Mouse (Mus musculus) common myeloid progenitor, adult 5-6 weeks (primary cell): ENCODE data around the gene Helz. TPM values are rescaled to one million over a fixed set of nuclear protein-coding genes. Genes with fewer than 3 reads are reported as not detected.
A peak's percentile ranks its signal among the peaks of the same experiment; 100 is the strongest.

Experiments
- ATAC-seq: replicated peaks from 2 replicates; pipeline ENCODE4 v1.8.0; 2016; ENCODE audit warnings: low read depth, mild to moderate bottlenecking, moderate TSS enrichment, inconsistent platforms; ENCODE audit not compliant: poor library complexity, severe bottlenecking
- total RNA-seq: library from RNA; stranded (forward); fragments of 200-1000, 187-1606 nt; gene quantifications from 2 replicates; pipeline ENCODE4 v1.2.3, GENCODE M21; 2017

Gene Helz
- total RNA-seq, 1 experiment from 2014 or later, result 35.9 TPM

DNA sequence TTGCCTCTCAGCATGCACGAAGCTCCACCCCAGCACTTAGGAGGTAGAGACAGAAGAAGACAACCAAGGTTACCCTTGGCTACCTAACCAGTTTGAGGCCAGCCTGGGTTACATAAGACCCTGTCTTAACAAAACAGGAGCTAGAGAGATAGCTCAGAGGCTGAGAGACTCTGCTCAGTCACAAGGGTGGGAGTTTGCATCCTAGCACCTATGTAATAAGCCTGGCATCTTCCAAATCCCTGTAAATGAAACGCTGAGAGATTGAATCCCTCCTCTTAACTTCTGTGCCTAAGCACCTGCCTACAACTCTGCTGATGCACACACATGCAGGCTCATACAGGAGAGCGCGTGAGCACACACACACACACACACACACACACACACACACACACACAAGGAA lies 112.7 kb downstream of the Helz start:
- ATAC-seq, result no peak

DNA sequence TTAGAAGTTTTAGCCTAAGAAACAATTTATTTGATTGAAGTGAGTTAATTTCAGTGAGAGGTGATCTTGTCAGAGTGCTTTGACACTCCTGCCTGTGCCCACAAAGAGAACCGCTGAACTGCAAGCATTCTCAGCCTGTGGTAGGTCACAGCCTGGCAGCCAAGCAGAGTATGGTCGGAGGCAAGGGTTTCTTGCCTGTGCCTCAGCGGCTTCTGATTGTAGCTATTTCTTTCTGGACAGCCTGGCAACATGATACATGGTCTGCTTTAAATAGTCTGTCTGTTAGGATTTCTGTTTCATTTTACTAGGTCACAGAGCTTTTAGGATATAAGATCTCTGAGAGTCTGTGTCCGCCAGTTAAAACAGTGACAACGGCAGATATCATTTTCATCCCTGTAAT lies 114.9 kb downstream of the Helz start:
- ATAC-seq, result no peak

DNA sequence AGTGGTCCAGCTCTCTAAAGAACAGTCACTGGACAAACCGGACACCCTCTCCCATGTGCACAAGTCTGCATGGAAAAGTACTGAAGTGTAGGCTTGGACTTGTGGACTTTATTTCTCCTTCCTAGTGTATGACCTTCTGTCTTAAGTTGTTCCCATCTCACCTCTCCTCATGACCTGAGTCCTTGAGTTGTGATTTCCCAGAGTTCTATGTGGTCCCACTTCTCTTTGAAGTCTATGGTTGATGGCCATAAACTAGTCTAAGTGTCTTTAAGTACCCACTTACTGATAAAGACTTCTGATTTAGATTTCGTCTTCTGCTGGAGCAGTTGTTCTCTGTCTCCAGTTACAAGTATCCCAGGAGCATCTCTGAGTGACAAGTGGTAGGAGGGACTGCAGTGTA lies 119.8 kb downstream of the Helz start:
- no peak for ATAC-seq

DNA sequence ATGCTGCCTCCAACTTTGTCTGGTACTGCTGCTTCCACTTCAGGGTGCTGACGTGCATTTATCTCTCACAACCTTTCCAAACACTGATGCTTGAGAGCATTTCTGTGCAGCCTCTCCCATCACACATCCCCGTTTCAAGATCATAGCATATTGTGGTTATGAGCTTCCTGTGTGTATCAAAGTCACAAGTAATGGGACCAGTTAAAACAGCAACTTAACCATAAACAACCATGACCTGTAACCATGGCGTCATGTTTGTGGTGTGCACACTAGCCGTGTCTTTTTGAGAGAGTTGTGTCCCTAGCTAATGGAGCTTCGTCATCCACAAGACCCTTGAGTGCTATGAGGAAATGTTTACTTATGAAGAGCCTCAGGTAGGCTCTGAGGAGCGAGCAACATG lies 120.5 kb downstream of the Helz start:
- no peak for ATAC-seq

DNA sequence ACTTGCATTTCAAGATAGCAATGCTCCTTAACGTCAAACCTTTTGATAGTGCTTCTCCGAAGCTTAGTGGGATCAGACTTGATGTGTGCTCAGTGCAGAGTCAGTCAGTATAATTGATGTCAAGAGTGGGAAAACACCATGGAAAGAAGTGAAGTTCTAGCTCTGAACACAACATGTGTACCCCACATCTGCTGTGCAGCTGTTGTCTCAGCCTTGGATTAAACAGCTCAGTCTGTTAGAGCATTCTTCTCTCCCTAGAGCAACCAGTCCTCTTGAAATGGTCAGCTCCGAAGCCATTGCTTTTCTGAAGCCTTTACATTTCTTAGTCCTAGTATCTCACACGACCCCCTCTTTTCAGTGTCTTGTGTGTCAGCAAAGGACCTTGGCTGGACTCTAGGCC lies 121.2 kb downstream of the Helz start:
- ATAC-seq, result no peak

DNA sequence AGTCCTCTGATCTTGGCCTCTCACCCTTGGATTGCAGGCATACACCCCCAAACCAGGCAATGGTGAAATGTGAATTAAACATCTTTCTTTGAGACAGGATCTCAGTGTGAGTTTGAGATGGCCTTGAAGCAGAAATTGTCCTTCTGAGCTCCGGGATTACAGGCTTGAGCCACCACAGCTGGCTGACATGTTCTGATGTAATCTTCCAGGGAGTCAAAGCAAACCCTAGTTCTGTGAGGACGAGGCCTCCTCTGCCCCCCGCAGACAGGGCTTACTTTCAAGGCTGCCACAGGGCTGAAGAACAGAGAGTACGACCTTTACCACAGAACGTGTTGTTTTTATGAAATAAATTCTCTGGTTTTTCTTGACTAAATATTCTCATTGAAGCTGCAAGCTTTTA lies 126.3 kb downstream of the Helz start:
- no peak for ATAC-seq

DNA sequence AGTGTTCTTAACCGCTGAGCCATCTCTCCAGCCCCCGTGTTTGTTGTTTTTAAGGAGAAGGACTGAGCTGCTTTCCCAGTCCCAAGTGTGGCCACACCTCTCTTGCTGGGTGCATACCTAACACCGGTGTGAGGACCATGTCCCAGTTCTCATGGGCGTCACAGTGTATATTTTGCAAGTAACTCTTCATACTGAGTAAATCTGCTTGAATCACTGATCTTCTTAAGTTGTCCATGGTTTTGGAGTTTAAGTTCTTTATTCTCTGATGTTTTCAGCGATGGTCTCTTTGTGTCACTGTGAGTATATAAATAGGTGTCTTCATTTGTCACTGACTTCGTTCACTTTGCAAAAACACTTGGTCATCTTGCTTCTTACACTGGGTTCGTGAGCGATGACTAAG lies 126.9 kb downstream of the Helz start:
- no peak for ATAC-seq

DNA sequence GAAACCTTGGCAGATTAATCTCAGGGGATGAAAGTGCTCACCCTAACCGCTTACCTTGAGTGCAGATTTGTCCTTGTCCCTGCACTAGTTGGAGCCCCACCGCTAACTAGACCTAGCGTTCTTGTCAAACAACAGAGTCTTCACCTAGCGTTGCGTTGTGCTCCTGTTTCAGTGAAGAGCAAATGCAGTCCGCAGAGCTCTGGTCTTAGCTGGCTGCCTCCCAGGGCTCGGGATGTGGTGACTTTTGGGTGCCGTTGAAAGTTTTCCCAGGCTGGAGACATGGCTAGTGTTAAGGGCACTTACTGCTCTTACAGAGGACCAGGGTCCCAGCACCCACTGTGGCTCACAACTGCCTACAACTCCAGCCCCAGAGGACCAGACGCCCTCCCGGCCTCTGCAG lies 127.5 kb downstream of the Helz start:
- ATAC-seq, result no peak

DNA sequence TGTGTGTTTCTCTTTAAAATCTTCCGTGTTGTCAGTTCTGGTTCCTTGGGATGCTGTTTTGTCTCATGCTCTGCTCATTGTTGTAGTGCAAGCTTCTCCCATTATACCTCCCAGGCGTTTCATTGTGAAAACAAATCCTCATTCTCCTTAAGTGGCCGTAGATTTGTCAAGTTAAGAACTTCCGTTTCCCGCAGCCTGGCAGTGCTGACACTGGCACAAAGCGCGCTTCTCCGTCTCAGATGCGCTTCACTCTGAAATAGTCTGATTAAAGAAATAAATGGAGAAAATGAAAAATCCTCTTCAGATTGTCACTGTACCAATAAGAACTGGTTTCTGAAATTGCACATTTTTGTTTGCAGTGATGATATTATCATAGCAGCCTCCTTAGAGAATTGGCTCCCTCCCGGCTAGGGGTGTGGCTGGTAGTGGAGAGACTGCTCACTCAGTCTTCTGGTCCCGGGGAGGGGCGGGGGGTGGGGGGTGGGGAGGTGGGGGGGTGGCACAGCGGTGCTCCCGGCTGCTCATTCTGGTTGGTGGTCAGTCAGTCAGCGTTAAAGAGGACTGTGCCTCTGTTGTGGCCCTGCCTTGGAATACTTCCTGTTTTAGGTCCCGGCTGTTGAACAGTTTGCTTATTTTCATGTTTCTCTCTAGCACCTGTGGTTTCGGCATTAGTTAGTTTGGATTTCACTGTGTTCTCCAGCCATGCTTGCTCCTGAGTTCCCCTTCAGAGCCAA lies 128.6 kb downstream of the Helz start:
- 0 out of 2 replicates have a peak, but pooled peaks have one; percentile 36 for ATAC-seq

DNA sequence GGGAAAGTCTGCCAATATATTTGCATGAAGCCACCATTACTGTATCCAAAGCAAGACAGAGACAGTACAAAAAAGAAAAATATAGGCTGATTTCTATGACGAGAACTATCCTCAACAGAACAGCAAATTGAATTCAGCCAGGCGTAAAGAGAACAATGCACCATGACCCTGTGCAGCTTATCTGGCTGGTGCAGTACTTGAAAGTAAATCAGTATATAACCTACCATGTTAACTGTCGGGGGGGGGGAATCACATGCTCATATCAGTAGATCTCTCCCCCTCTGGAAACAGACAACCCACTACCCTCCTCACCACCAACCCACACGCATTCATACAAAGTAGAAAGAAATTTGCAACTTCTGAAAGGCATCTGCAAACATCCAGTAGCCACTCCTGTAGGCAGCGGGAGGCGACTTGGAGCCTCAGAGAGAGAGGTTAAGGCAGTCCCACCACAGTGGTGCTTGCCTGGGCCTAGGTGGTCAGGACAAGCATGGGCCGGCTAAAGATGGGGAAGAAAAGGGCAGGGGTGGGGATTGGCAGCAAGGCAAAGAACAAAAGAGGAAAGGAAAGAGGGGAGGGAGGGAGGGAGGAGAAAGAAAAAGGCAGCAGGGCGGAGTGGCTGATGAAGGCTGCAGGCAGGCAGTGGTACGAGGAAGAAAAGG lies 135.1 kb downstream of the Helz start:
- ATAC-seq, result no peak

DNA sequence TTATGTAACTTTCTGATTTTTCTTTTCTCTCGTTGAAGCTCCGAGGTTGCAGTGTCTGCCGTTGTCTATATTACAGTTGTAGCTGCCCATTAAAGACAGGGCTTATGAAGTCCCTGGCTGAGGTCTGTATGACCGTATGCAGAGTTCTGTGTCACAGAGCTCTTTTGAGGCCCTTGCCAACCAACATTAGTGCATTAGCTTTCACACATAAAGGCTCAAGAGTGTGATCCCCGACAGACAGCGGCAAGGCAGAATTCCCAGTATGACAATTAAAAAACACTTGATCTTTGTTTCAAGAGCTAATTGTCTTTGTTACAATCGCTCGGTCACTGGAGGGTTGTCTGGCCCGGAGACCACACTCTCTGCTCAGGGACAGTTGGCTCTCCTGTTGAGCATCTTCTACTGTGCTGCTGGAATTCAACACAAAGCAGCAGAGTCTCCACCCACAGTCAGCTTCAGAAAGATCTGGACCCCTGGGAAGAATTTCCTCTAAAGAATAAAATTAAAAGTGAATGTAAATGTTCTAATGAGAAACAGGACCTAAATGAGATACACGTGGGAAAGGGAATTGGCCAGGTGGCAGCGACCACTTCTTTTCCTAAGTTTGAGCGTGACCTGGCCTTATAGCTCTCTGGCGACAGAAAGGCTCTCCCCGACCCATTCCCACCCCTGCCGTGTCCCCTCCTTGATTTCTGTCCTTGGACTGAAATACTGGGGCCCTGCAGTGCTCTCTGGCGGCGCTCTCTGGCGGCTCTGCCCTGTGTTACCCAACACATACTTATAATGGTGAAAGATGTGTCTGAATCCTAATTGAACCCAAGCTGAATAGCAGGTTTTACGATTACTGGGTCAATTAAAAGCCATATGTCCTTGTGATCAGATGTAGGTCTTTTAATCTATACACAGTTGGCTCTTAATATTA lies 136.1 kb downstream of the Helz start:
- ATAC-seq, result no peak

DNA sequence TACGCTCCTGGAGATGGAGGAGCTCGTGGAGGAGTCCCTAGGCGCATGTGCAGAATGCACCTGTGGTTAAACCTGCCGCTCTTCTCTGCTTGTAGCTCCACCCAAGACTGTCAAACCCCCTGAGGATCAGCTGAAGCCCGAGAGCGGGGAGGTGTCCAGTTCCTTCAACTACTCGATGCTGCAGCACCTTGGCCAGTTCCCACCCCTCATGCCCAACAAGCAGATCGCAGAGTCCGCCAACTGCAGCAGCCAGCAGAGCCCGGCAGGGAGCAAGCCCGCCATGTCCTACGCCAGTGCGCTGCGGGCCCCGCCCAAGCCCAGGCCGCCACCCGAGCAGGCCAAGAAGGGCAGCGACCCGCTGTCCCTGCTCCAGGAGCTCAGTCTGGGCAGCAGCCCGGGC lies 138.6 kb downstream of the Helz start:
- no peak for ATAC-seq

DNA sequence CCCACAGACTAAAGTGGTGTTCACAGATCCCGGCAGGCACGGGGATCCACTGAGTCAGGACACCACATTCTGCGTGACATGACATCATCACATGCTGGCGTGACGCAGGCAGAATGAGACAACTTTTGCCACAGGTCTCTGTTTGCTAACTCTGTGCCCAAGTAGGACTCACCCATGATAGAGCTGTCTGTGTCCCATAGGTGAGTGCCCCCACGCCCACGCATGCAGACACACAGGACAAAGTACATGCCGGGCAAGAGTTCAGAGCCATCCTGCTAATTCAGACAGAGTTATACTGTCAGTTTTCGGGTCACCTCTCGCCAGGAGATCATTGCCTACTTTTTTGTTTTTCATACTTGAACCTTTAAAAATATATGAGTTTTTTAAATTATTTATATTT lies 140.8 kb downstream of the Helz start:
- ATAC-seq, result no peak

DNA sequence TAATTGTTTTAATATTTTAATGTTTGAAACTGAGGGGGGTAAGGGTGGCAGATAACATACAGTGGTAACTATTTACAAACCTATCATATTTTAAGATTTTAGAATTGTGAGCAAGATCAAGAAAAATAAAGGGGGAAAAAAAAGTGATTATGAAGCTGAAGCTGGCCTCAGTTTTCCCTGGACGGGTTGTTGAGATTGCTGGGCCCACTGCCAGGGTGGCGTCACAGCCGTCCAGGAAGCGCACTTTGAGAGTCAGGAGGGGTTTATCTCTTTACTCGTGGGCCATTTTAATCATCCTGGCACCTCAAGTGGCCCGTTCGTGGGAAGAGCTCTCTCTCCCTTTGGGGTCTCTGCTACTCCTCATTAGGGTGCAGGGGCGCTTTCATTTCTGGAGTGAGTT lies 143.8 kb downstream of the Helz start:
- no peak for ATAC-seq

DNA sequence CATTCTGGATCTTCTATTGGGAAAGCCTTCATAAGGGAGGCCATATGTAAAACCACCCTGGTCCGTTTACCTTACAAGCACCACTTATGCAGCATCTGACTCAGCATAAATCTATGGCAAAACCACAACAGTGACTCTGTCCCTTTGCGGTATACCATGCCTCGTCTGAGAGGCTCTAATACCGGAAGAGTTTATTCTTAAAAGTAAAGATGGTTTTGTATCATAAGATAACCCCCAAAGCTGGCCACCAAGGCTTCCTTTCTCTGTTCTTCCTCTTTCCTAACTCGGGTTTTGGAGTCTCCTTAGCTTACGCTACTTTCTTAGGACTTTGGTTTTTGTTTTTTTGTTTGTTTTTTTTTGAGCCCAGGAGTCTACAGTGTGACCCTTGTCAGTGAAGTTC lies 145.6 kb downstream of the Helz start:
- peak; percentile 95 for ATAC-seq

DNA sequence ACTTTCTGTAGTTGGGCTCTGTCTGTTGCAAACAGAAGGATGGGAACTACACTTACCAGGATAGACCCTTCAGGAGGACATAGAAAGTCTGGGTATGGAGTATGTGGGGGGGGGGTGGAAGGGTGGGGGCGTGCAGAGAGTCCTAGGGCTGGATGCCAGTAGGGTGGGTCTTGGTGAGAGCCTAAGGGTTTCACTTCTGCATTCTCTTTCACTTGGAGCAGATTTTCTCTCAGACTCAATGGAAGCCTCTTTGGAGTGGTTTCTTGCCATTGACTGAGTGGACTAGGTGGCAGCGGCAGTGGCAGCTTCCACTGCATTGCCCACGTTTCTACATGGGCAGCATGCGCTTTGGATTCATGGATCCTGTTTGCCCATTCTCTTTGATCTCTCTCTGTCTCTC lies 152.2 kb downstream of the Helz start:
- peak; percentile 52 for ATAC-seq

DNA sequence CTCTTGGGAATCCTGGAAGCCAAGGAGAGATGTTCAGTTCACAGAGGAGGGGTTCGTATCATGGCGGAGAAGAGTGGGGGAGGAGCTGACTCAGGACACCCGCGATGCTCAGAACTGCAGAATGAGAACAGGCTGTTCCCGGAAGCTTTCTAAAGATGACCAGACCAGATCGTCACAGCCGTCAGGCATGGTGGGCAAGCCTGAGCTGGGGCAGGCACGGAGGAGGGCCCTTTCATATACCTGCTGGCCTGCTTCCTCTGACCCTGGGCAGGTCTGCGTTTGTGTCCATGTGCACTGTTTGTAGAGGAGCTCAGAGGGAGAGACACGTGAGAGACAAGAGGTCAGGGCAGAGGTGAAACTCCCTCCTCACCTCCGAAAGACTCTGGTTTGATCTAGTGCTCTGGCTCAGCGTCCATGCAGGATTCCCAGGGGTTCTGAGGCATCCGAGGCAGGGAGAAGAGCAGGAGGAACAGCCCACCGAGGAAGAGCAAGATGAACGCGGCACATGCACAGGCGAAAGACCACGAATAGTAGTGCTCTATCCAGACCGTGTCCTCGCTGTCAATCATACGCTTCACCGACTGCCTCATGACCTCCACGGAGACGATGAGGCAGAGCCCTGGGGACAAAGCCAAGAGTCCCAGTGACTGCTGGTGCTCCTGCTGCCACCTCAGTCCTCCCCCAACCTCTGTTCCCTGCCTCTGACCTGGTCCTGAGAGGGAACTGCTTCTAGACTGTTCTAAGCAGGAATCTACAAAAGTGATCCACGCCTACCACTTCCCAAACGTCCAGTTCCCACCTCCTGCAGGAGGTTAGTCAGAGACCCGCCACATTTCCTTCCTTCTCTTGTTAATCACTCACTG lies 155.8 kb downstream of the Helz start:
- ATAC-seq, result no peak

DNA sequence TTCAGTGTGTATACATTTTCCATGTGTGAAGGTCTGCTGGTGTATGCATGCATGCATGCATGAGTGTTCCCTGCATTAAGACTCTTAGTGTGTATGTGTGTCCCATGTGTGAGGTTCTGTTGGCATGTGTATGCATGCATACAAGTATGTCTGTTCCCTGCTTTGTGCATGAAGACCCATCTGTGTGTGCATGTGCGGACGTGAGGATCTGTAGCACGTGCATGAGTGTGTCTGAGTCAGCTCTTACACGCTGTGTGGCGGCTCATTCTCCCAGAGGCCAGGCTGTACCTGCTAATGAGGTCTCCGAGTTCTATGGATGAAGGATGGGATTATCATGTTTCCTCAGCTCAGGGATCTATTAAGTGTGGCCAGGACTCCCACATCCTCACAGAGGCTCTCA lies 157.3 kb downstream of the Helz start:
- no peak for ATAC-seq

DNA sequence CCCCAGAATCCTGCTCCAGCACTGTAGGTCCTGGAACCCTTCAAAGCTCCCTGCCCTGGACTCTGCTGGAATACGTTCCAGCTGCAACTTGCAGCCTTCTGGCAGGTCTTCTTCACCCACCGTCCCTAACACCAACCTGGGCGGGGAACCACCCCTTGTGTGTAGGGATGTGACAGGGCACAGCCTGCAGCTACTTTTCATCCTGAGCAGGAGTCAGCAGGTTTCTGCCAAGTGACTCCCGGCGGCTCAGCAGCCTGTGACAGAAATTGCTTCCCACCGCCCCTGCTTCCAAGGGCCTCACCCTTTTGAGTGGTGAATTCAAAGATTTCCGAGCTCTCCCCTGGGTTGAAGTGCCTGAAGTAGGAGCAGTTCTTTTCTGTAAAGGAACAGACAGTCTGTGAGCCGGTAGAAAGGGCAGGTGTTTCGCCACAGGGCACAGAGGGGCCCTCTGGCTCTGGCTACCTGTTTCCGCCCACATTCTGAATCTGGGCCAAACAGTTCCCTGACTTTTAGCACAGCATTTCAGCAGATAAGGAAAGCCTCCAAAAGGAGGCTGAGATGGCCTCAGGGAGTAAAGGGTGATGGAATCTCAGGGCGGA lies 157.8 kb downstream of the Helz start:
- no peak for ATAC-seq
